Mouse (Mus musculus): ENCODE measurements around the gene Smarcc1.

- no peak for TF ChIP-seq POLR2A (IDR thresholded peaks at IDR 0.05; ENCODE audit: borderline replicate concordance, control insufficient read depth, low read depth, low read length)
- no peak for TF ChIP-seq CTCF (IDR thresholded peaks at IDR 0.05; ENCODE audit: control insufficient read depth, insufficient read depth, low read length)
Observed at GRCm38 (mm10) chr9:110159036-110159435, 41.5 kb downstream of the Smarcc1 start.

Measured in bone marrow, adult 2 months (tissue).